ENCODE assay signal across 14 mouse cellular contexts in genomic region chr2:35616891-35617658, GRCm38 (mm10). TPM values are rescaled to one million over a fixed set of nuclear protein-coding genes. Genes with fewer than 3 reads are reported as not detected.
DNase-seq lines count a peak whose midpoint lies in the region; ATAC-seq and TF ChIP-seq lines count a peak whose summit lies in the region.
"Had no signal": no experiment of that assay in that cellular context is flagged by ENCODE, and none has a peak within 500 bp of the region (broad histone marks: within the 10 kb centered on the region; RNA-seq: fewer than 3 reads in every experiment).

No protein-coding gene starts in this region.

- peak overlapping the region; percentile 77 for H3K27ac ChIP-seq in limb, embryonic 10.5 days
- peak overlapping the region; percentile 61 for H3K27ac ChIP-seq in stomach, embryonic 15.5 days
- H3K27ac ChIP-seq: limb, embryonic 15.5 days had no signal

- H3K36me3 ChIP-seq in limb, embryonic 10.5 days = no peaks in the 10 kb centered on the region
- no peaks in the 10 kb centered on the region for H3K36me3 ChIP-seq in stomach, embryonic 15.5 days
- H3K36me3 ChIP-seq: limb, embryonic 15.5 days had no signal

- no peak for TF ChIP-seq CTCF in lung, adult 2 months (IDR thresholded peaks at IDR 0.05; ENCODE audit: insufficient read depth, low read length)

- peak; percentile 49 for DNase-seq in cerebellum, adult 9-11 months
- no peak for DNase-seq in cerebellum, postnatal 4 days (ENCODE audit: low spot score in 2 of 2)
- DNase-seq in lung, adult 2 months = no peak
- DNase-seq in lung, postnatal 10 days = no peak
- no peak for DNase-seq in limb, embryonic 10.5 days (ENCODE audit: low spot score)
- DNase-seq in right cerebral cortex, postnatal 25 days = no peak
- no peak for DNase-seq in thymus, postnatal 0 days (ENCODE audit: low spot score)
- DNase-seq: adrenal gland, adult 8-10 months; cerebellum, adult 8-10 months; gastrocnemius, postnatal 14 days had no signal

- peak; percentile 18; the same call in 1 of the 2 replicates for TF ChIP-seq POLR2A in lung, adult 2 months (IDR thresholded peaks at IDR 0.05; ENCODE audit: borderline replicate concordance, extremely low read depth, low read depth, low read length)

- no peak overlapping the region for H3K4me3 ChIP-seq in lung, adult 2 months (replicated peaks; ENCODE audit: extremely low read depth, low read depth, low read length)
- H3K4me3 ChIP-seq in limb, embryonic 10.5 days = no peak overlapping the region
- no peak overlapping the region for H3K4me3 ChIP-seq in stomach, embryonic 15.5 days (replicated peaks)
- H3K4me3 ChIP-seq: erythroblast, embryonic 14.5 days; limb, embryonic 15.5 days had no signal

- no peaks in the 10 kb centered on the region for H3K9me3 ChIP-seq in limb, embryonic 10.5 days (replicated peaks)
- no peaks in the 10 kb centered on the region for H3K9me3 ChIP-seq in stomach, embryonic 15.5 days
- H3K9me3 ChIP-seq: limb, embryonic 15.5 days had no signal

- ATAC-seq in stomach, embryonic 15.5 days (ENCODE audit: insufficient read depth, low FRiP score, low read depth) = peak; percentile 23; the same call in 1 of the 2 replicates
- ATAC-seq: inflammation-experienced regulatory T-cells, adult 6 months had no signal

- no peaks in the 10 kb centered on the region for H3K27me3 ChIP-seq in limb, embryonic 10.5 days (ENCODE audit: low read depth, poor library complexity, severe bottlenecking)
- no peaks in the 10 kb centered on the region for H3K27me3 ChIP-seq in stomach, embryonic 15.5 days (replicated peaks)
- H3K27me3 ChIP-seq: limb, embryonic 15.5 days had no signal

- peaks cover 26% of the 10 kb centered on the region for H3K4me1 ChIP-seq in lung, adult 2 months (ENCODE audit: control insufficient read depth, insufficient read depth, low read length)
- peaks cover 92% of the 10 kb centered on the region for H3K4me1 ChIP-seq in limb, embryonic 10.5 days
- H3K4me1 ChIP-seq in stomach, embryonic 15.5 days = peaks cover 77% of the 10 kb centered on the region

- H3K9ac ChIP-seq in stomach, embryonic 15.5 days = no peak overlapping the region
- H3K9ac ChIP-seq: limb, embryonic 15.5 days had no signal

- no peak overlapping the region for H3K4me2 ChIP-seq in stomach, embryonic 15.5 days
- H3K4me2 ChIP-seq: limb, embryonic 15.5 days had no signal

- whole genome bisulfite sequencing in lung, adult 2 months = 52% methylated on average over 6 of the region's 6 CpGs
- WGBS in limb, embryonic 10.5 days = 67% methylated on average over 6 of the region's 6 CpGs
- WGBS in stomach, embryonic 15.5 days = 59% methylated on average over 6 of the region's 6 CpGs

RNA-seq across cellular contexts. Expression of gene Dab2ip, which starts 59.0 kb away (rescaled TPM):
- 113 and 132 TPM in 2 replicates for polyA plus RNA-seq in lung, adult 2 months (2012; rRNA removed)
- 44.0 and 49.7 TPM in 2 replicates for polyA plus RNA-seq in limb, embryonic 10.5 days (2016; fragmentation: Nextera tagmentation; extraction: Ambion mirVana)
- polyA plus RNA-seq in stomach, embryonic 15.5 days (2015; fragmentation: Nextera tagmentation; extraction: Ambion mirVana) = 60.0 and 62.5 TPM in 2 replicates
- polyA plus RNA-seq in thymus, postnatal 0 days (2015; fragmentation: Nextera tagmentation; extraction: Ambion mirVana) = 15.4 and 19.0 TPM in 2 replicates
